Mouse (Mus musculus): Measurements from ENCODE around the gene Dcps.

The Dcps gene

GRCm38 (mm10) chr9:35108916-35109315, 66.9 kb downstream of the Dcps start:
- no peak for DNase-seq (ENCODE audit: low spot score in 2 of 2)

- DNase-seq (ENCODE audit: low spot score in 2 of 2): no peak
Measured at GRCm38 (mm10) chr9:35108066-35108465, 67.8 kb downstream of the Dcps start.

DNA sequence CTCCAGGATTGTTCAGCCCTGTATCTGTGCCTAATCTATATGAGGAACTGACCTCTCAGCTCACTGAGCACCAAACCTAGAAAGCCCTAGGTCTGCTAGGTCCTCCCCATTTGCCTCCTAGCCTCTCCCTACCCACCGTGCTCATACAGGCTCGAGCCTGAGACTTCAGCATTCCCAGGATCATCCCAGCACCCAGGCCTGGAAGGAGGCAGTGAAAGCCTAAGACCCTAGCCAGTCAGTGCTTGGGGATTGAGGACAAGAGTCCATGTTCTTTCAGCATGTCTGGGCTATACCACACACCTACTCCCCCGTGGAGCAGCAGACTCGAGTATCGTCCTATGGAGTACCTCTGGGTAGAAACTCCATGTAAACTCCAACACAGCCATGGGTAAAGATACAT, 68.5 kb downstream of the Dcps start:
- no peak for DNase-seq (ENCODE audit: low spot score in 2 of 2)

- DNase-seq (ENCODE audit: low spot score in 2 of 2): peak; percentile 52 to 59
Measured at GRCm38 (mm10) chr9:35105884-35106880, 69.7 kb downstream of the Dcps start.

- DNase-seq (ENCODE audit: low spot score in 2 of 2): no peak
Measured at GRCm38 (mm10) chr9:35105438-35105837, 70.4 kb downstream of the Dcps start.

DNA sequence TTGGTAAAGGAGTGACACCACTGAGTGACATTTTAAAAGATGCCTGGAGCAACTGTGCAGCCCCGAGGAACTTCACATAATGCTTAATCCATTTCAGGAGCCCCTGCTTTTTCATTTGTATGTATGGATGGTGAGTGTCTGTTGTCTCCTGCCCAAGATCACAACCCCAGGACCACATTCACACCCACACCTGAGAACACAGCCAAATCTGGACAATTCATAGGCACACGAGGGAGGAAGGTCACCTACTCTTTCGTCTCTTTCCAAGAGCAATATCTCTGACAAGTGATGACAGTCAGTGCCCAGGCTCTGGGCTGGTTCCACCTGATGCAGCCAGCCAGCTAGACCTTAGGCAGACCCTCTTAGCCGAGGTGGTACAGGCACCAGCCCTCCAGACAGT, 71.2 kb downstream of the Dcps start:
- DNase-seq (ENCODE audit: low spot score in 2 of 2): no peak

- no peak for DNase-seq (ENCODE audit: low spot score in 2 of 2)
Measured at GRCm38 (mm10) chr9:35098762-35099161, 77.1 kb downstream of the Dcps start.

GRCm38 (mm10) chr9:35097901-35098300, 78.0 kb downstream of the Dcps start:
- peak; percentile 0 to 1 for DNase-seq (ENCODE audit: low spot score in 2 of 2)

GRCm38 (mm10) chr9:35095726-35096125, 80.1 kb downstream of the Dcps start:
- peak in 1 of 2 experiments; percentile 0 for DNase-seq (ENCODE audit: low spot score in 2 of 2)

GRCm38 (mm10) chr9:35093350-35093749, 82.5 kb downstream of the Dcps start:
- no peak for DNase-seq (ENCODE audit: low spot score in 2 of 2)

GRCm38 (mm10) chr9:35092904-35093303, 83.0 kb downstream of the Dcps start:
- no peak for DNase-seq (ENCODE audit: low spot score in 2 of 2)

Data from spleen, postnatal 36 days (tissue).